Mouse (Mus musculus): ENCODE measurements around the gene Il20. TPM values are rescaled to one million over a fixed set of nuclear protein-coding genes. Genes with fewer than 3 reads are reported as not detected.
A peak's percentile ranks its signal among the peaks of the same experiment; 100 is the strongest.

The Il20 gene
- polyA plus RNA-seq, 1 experiment from 2014 or later, result not detected

- Histone ChIP-seq H3K4me1 (no peaks in the 10 kb centered on the region), H3K27ac (no peak overlapping the region), H3K4me2 (no peak overlapping the region), H3K4me3 (no peak overlapping the region), H3K9ac (no peak overlapping the region), H3K9me3 (replicated peaks) (no peaks in the 10 kb centered on the region), H3K36me3 (ENCODE audit: poor library complexity, severe bottlenecking) (no peaks in the 10 kb centered on the region), H3K27me3 (no peaks in the 10 kb centered on the region)
- 77% methylated on average over 1 of the region's 1 CpGs for WGBS
- ATAC-seq, result no peak
Measured at GRCm38 (mm10) chr1:130892446-130892845, 18.8 kb downstream of the Il20 start.

- Histone ChIP-seq H3K4me2 (no peak within 1 kb of the TSS), H3K27ac (no peak within 1 kb of the TSS), H3K9ac (no peak within 1 kb of the TSS), H3K4me1 (no peaks in the 10 kb centered on the region), H3K4me3 (no peak within 1 kb of the TSS), H3K36me3 (ENCODE audit: poor library complexity, severe bottlenecking) (no peaks in the 10 kb centered on the region), H3K27me3 (no peaks in the 10 kb centered on the region), H3K9me3 (replicated peaks) (no peaks in the 10 kb centered on the region)
- ATAC-seq, result no peak
Measured at GRCm38 (mm10) chr1:130887354-130887753, 23.9 kb downstream of the Il20 start, which contains the start of gene Il24. TSS of gene Il24 (minus strand) at chr1:130887454.

DNA sequence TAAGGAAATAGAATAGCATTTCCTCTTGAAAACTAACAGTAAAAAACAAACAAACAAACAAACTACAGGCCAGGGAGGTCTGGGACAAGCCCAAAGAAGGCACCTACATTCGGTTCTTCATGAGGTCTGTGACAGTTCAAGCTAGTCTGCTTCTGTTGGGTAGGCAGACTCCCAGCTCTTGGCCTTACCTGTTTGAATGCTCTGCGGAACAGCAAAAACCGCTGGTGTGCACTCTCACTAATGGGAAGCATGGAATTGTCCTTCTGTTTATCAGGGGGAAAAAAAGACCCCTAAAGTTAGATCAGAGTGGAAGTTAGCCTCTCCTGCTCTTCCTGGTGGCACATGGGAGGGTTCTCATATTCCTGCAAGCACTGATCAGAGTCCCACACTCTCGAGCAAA is 28.1 kb downstream of the Il20 start:
- Histone ChIP-seq H3K9me3 (replicated peaks) (no peaks in the 10 kb centered on the region), H3K4me2 (no peak overlapping the region), H3K36me3 (ENCODE audit: poor library complexity, severe bottlenecking) (no peaks in the 10 kb centered on the region), H3K27ac (no peak overlapping the region), H3K4me3 (no peak overlapping the region), H3K4me1 (peaks cover 4% of the 10 kb centered on the region), H3K9ac (no peak overlapping the region), H3K27me3 (peaks cover 17% of the 10 kb centered on the region)
- no peak for ATAC-seq
- 88% methylated on average over 4 of the region's 4 CpGs for WGBS

GRCm38 (mm10) chr1:130879927-130880326 is 31.3 kb downstream of the Il20 start:
- no peak overlapping the region for H3K27ac ChIP-seq
- WGBS, result 95% methylated on average over 7 of the region's 7 CpGs
- no peaks in the 10 kb centered on the region for H3K9me3 ChIP-seq (replicated peaks)
- ATAC-seq, result no peak
- no peak overlapping the region for H3K9ac ChIP-seq
- H3K4me1 ChIP-seq, result peaks cover 9% of the 10 kb centered on the region
- H3K27me3 ChIP-seq, result peaks cover 28% of the 10 kb centered on the region
- H3K4me3 ChIP-seq, result no peak overlapping the region
- H3K4me2 ChIP-seq, result no peak overlapping the region
- no peaks in the 10 kb centered on the region for H3K36me3 ChIP-seq (ENCODE audit: poor library complexity, severe bottlenecking)

DNA sequence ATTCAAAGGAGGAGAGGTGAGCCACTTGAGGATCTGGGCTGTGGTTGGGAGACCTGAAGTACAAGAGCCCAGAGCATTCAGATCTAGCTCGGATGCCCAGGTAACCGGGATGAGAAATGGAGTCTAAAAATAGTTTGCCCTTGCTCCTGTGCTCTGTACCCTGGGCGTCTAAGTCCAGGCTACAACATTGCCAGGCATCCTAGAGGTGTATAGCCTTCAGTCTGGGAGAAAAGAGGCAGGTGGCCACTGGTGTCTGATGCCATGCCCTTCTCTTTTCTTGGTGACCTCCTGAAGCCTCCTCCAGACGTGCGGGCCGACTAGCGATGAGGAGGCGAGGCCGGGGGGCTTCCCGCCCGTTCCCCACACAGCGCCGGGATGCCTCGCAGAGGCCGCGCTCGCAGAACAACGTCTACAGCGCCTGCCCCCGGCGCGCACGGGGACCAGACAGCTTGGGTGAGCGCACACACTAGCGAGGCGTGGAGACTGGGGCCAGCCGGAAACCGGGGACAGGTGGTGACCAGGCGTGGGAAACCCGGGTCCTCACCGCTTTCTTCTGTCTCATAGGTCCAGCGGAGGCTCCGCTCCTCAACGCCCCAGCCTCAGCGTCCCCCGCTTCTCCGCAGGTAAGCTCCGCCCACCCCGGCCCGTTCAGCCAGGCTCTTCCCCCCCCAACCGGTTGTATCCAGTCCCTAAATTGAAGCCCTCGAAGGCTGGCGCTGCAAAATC is 33.2 kb downstream of the Il20 start:
- Histone ChIP-seq H3K36me3 (ENCODE audit: poor library complexity, severe bottlenecking) (no peaks in the 10 kb centered on the region), H3K9ac (peak overlapping the region; percentile 63), H3K4me2 (peak overlapping the region; percentile 91), H3K27ac (no peak overlapping the region), H3K9me3 (replicated peaks) (no peaks in the 10 kb centered on the region), H3K4me3 (peak overlapping the region; percentile 53), H3K27me3 (peaks cover 28% of the 10 kb centered on the region), H3K4me1 (peaks cover 9% of the 10 kb centered on the region)
- ATAC-seq, result peak; percentile 82
- 3% methylated on average over 43 of the region's 43 CpGs for WGBS

DNA sequence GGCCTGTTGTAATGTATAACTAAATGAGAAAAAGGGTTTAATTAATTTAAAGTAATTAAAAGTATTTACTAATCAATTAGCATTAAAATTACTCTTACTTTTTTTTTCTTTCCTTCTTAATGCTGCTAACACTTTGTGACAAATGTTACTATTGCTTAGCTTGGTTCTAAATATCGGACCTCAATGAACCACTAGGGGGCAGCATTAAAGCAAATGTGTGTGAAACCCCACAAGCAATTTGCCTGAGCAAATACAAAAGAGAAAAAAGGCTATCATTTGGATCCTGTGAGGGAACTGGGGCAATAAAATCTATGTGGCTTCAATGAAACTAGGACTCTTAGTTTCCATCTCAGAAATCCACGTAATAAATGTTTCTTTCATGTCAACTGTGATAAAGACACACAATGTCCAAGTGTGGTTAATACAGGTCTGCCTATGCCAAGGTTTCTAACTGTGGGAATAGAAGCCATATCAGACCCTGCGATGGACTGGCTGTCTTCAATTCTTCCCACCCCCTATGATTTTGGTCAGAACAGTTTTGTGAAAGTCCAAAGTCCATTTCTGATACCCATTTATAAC is 34.2 kb downstream of the Il20 start:
- Histone ChIP-seq H3K9me3 (replicated peaks) (no peaks in the 10 kb centered on the region), H3K36me3 (ENCODE audit: poor library complexity, severe bottlenecking) (no peaks in the 10 kb centered on the region), H3K4me3 (no peak overlapping the region), H3K9ac (no peak overlapping the region), H3K27ac (no peak overlapping the region), H3K4me1 (peaks cover 9% of the 10 kb centered on the region), H3K4me2 (no peak overlapping the region), H3K27me3 (peaks cover 28% of the 10 kb centered on the region)
- 27% methylated on average over 3 of the region's 3 CpGs for WGBS
- no peak for ATAC-seq

DNA sequence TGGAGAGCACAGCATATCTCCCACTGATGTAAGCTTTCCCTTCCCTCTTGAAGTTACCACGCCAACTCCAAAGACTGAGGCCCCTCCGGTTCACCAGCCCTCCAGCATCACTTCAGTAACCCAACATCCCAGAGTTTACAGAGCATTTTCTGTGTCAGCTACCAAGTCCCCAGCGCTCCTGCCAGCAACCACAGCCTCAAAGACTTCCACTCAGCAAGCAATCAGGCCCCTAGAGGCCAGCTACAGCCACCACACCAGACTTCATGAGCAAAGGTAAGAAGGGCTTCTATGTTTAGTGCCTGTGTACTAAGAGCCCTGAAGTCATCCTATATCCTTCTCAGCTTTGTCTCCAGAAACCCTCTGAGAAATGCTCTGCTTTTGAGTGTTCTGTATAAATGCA is 35.3 kb downstream of the Il20 start:
- no peak overlapping the region for H3K4me2 ChIP-seq
- H3K9ac ChIP-seq, result no peak overlapping the region
- peaks cover 28% of the 10 kb centered on the region for H3K27me3 ChIP-seq
- no peak for ATAC-seq
- no peak overlapping the region for H3K4me3 ChIP-seq
- H3K27ac ChIP-seq, result no peak overlapping the region
- H3K9me3 ChIP-seq (replicated peaks), result no peaks in the 10 kb centered on the region
- WGBS, result 71% methylated on average over 3 of the region's 3 CpGs
- H3K36me3 ChIP-seq (ENCODE audit: poor library complexity, severe bottlenecking), result no peaks in the 10 kb centered on the region
- H3K4me1 ChIP-seq, result peaks cover 9% of the 10 kb centered on the region

- Histone ChIP-seq H3K27ac (no peak overlapping the region), H3K36me3 (ENCODE audit: poor library complexity, severe bottlenecking) (no peaks in the 10 kb centered on the region), H3K9me3 (replicated peaks) (no peaks in the 10 kb centered on the region), H3K4me3 (no peak overlapping the region), H3K27me3 (peaks cover 28% of the 10 kb centered on the region), H3K4me2 (no peak overlapping the region), H3K4me1 (peaks cover 9% of the 10 kb centered on the region), H3K9ac (no peak overlapping the region)
- WGBS, result 35% methylated on average over 3 of the region's 3 CpGs
- ATAC-seq, result peak; percentile 34; the same call in 1 of the 2 replicates
Measured at GRCm38 (mm10) chr1:130875139-130875538, 36.1 kb downstream of the Il20 start.

GRCm38 (mm10) chr1:130872912-130873311 is 38.3 kb downstream of the Il20 start:
- Histone ChIP-seq H3K27ac (no peak overlapping the region), H3K27me3 (peaks cover 8% of the 10 kb centered on the region), H3K9ac (no peak overlapping the region), H3K4me1 (peaks cover 2% of the 10 kb centered on the region; the same call in 1 of the 2 replicates), H3K4me3 (no peak overlapping the region), H3K9me3 (replicated peaks) (no peaks in the 10 kb centered on the region), H3K36me3 (ENCODE audit: poor library complexity, severe bottlenecking) (no peaks in the 10 kb centered on the region), H3K4me2 (no peak overlapping the region)
- 94% methylated on average over 2 of the region's 2 CpGs for whole genome bisulfite sequencing
- no peak for ATAC-seq

GRCm38 (mm10) chr1:130865541-130866221 is 45.6 kb downstream of the Il20 start, which contains the start of gene Fcmr:
TSS of gene Fcmr (plus strand) at chr1:130865669.
- no peak within 1 kb of the TSS for H3K9ac ChIP-seq
- no peaks in the 10 kb centered on the region for H3K9me3 ChIP-seq (replicated peaks)
- no peaks in the 10 kb centered on the region for H3K36me3 ChIP-seq (ENCODE audit: poor library complexity, severe bottlenecking)
- H3K4me1 ChIP-seq, result no peaks in the 10 kb centered on the region
- H3K27me3 ChIP-seq, result no peaks in the 10 kb centered on the region
- 84% methylated on average over 7 of the region's 7 CpGs for WGBS
- ATAC-seq, result no peak
- no peak within 1 kb of the TSS for H3K4me2 ChIP-seq
- no peak within 1 kb of the TSS for H3K4me3 ChIP-seq
- no peak within 1 kb of the TSS for H3K27ac ChIP-seq

DNA sequence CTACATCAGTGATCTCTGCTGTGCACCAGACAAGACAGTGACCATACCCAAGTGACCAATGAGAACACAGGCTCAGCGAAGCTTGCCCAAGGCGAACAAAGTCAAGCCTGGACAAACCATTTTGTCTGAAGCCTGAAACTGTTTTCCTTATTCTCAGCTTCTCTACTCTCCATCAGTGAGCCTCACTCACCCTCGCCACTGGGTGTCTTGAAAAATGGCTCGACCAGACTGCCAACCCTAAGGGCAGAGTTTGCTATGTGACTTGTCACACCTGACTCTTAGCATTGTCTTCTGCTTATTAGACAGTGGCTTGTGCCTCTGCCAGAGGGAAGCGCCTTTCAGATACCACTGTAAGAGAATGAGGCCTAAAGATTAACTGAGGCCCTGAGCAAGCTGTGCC is 46.5 kb downstream of the Il20 start:
- Histone ChIP-seq H3K9me3 (replicated peaks) (no peaks in the 10 kb centered on the region), H3K36me3 (ENCODE audit: poor library complexity, severe bottlenecking) (no peaks in the 10 kb centered on the region), H3K4me1 (no peaks in the 10 kb centered on the region), H3K4me3 (no peak overlapping the region), H3K9ac (no peak overlapping the region), H3K27ac (no peak overlapping the region), H3K27me3 (no peaks in the 10 kb centered on the region), H3K4me2 (no peak overlapping the region)
- 90% methylated on average over 5 of the region's 5 CpGs for WGBS
- no peak for ATAC-seq

- Histone ChIP-seq H3K4me1 (no peaks in the 10 kb centered on the region), H3K27me3 (no peaks in the 10 kb centered on the region), H3K4me2 (no peak overlapping the region), H3K4me3 (no peak overlapping the region), H3K27ac (no peak overlapping the region), H3K9ac (no peak overlapping the region), H3K9me3 (replicated peaks) (no peaks in the 10 kb centered on the region), H3K36me3 (ENCODE audit: poor library complexity, severe bottlenecking) (no peaks in the 10 kb centered on the region)
- no peak for ATAC-seq
- 89% methylated on average over 4 of the region's 4 CpGs for WGBS
Measured at GRCm38 (mm10) chr1:130864238-130864637, 47.0 kb downstream of the Il20 start.

Data from forebrain, embryonic 13.5 days (tissue).